Mouse (Mus musculus) limb, embryonic 14.5 days (tissue): ENCODE results near the gene Dnaja3. TPM values are rescaled to one million over a fixed set of nuclear protein-coding genes. Genes with fewer than 3 reads are reported as not detected.

ENCODE experiments used
- ATAC-seq: fragments of 200-750 bp; cut with Nextera tagmentation; 2 replicates; pipeline ENCODE4 v1.8.0; 2017; ENCODE audit warnings: low read depth, moderate number of reproducible peaks, moderate TSS enrichment; ENCODE audit not compliant: low FRiP score
- DNase-seq: peaks from one replicate; pipeline ENCODE4 v3.0.0-alpha.2; 2015; ENCODE audit warnings: low spot score
- H3K27ac ChIP-seq: fragments of 300-500 bp; sonication (generic); replicated peaks from 2 replicates; pipeline ENCODE4 v1.5.1; 2014; ENCODE audit warnings: low read depth, mild to moderate bottlenecking, low read length, moderate library complexity, mixed read lengths
- H3K27me3 ChIP-seq: fragments of 300-500 bp; sonication (generic); 2 replicates; pipeline ENCODE4 v1.6.1; 2014; ENCODE audit warnings: low read length, mixed read lengths; ENCODE audit not compliant: control insufficient read depth, insufficient read depth
- H3K36me3 ChIP-seq: fragments of 300-500 bp; sonication (generic); 2 replicates; pipeline ENCODE4 v1.6.1; 2014; ENCODE audit warnings: mild to moderate bottlenecking, low read length, moderate library complexity, mixed read lengths; ENCODE audit not compliant: control insufficient read depth, insufficient read depth
- H3K4me1 ChIP-seq: fragments of 300-500 bp; sonication (generic); 2 replicates; pipeline ENCODE4 v1.6.1; 2014; ENCODE audit warnings: antibody characterized with exemption, low read length, mixed read lengths; ENCODE audit not compliant: control insufficient read depth, insufficient read depth
- H3K4me2 ChIP-seq: fragments of 300-500 bp; sonication (generic); replicated peaks from 2 replicates; pipeline ENCODE4 v1.6.1; 2014; ENCODE audit warnings: low read depth, mild to moderate bottlenecking, low read length, moderate library complexity; ENCODE audit not compliant: severe bottlenecking
- H3K4me3 ChIP-seq: fragments of 300-500 bp; sonication (generic); replicated peaks from 2 replicates; pipeline ENCODE4 v1.5.1; 2014; ENCODE audit warnings: low read length
- H3K9ac ChIP-seq: fragments of 300-500 bp; sonication (generic); 2 replicates; pipeline ENCODE4 v1.6.1; 2014; ENCODE audit warnings: mild to moderate bottlenecking, low read depth, low read length, moderate library complexity; ENCODE audit not compliant: severe bottlenecking
- H3K9me3 ChIP-seq: fragments of 300-500 bp; sonication (generic); 2 replicates; pipeline ENCODE4 v1.6.1; 2016; ENCODE audit warnings: low read length; ENCODE audit not compliant: control insufficient read depth
- POLR2A ChIP-seq: fragments of 200-500 bp; IDR thresholded peaks from 2 replicates; pipeline ENCODE4 v1.8.0; 2012; ENCODE audit warnings: inconsistent platforms, mild to moderate bottlenecking, moderate library complexity, borderline replicate concordance; ENCODE audit not compliant: insufficient read depth, insufficient read length; ENCODE audit errors: extremely low read depth
- WGBS: fragments of 180-500 bp; shearing (Covaris S2); extraction: QIAGEN DNeasy Blood & Tissue Kit; methylation state at CpG from one replicate; pipeline ENCODE4 v1.1.7; 2014; 5-methylcytosine and 5-hydroxymethylcytosine counted together
- polyA plus RNA-seq, 2 experiments: library from polyadenylated mRNA; depleted of rRNA in 1 of 2; stranded (reverse) in 1 of 2; unstranded in 1 of 2; fragments of >200 nt; fragmentation: Nextera tagmentation in 1 of 2; extraction: Ambion mirVana in 1 of 2; gene quantifications; 2 replicates each; pipeline versions ENCODE4 v1.2.1 to v1.2.3; 2012 to 2014

Dnaja3 gene
- polyA plus RNA-seq, 2 experiments = 30.2 to 54.7 TPM

DNA sequence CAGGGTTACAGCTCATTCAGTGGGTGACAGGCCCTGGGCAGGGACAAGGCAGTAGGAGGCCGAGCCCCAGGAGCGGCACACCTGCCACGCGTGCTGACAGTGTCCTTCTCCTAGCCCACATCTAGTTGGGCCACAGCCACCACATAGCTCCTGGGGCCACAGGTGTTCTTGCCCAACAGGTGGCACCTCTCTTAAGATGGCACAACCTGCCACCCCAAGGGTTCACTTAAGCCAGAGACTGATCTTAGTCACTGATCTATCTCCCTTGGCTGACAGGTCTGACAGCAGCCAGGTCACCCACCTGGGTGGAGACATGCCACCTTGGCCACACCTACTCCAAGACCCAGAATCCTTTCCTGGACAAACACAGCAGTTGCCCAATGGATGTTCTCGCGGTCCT, 3.1 kb downstream of the Dnaja3 start:
- Histone ChIP-seq H3K9ac (peak overlapping the region; percentile 49), H3K4me1 (peaks cover 68% of the 10 kb centered on the region), H3K4me2 (peak overlapping the region; percentile 65), H3K27ac (peak overlapping the region; percentile 76), H3K9me3 (no peaks in the 10 kb centered on the region), H3K4me3 (peak overlapping the region; percentile 76), H3K36me3 (peaks cover 36% of the 10 kb centered on the region), H3K27me3 (no peaks in the 10 kb centered on the region)
- DNase-seq (no peak), ATAC-seq (no peak)
- 69% methylated on average over 6 of the region's 6 CpGs for WGBS
- no peak for TF ChIP-seq POLR2A

DNA sequence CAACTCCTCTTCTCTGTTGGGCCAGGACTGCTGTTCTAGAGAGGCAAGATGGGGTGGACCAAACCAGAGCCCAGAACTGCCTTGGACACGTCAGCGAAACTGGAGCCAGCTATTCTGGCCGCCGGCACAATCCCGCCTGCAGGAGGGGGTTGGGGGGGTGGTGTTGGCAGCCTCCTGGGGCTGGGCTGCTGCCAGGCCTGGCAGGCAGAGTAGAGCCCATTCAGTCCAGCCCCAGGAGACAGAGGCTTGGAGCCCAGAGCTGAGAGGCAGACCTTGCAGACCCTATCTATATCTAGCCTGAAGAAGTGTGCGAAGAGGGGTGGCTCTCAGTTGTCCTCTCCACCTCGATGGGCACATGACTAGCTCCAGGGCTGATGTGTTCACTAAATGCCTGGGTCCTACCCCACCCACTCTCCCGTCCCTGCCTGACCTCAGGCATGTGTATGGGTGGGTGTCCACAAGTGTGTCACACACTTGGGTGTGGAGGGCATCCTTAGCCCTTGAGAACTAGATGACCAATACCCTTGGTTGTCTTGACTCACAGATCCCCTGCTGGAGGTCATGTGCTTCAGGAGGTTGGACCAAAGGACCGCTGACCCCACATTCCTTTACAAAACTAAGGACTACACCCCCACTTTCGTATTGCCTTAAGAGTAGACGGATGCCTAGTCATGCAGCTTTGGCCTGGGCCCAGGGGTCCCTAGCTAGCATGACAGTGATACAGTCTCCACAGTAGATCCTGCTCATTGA, 4.1 kb downstream of the Dnaja3 start:
- no peaks in the 10 kb centered on the region for H3K9me3 ChIP-seq
- DNase-seq (peak; percentile 43), ATAC-seq (no peak)
- H3K4me2 ChIP-seq = peak overlapping the region; percentile 65
- H3K27ac ChIP-seq = peak overlapping the region; percentile 76
- WGBS = 54% methylated on average over 11 of the region's 11 CpGs
- H3K4me3 ChIP-seq = no peak overlapping the region
- H3K4me1 ChIP-seq = peaks cover 72% of the 10 kb centered on the region
- peaks cover 45% of the 10 kb centered on the region for H3K36me3 ChIP-seq
- H3K27me3 ChIP-seq = no peaks in the 10 kb centered on the region
- H3K9ac ChIP-seq = no peak overlapping the region; the same call in 1 of the 2 replicates
- TF ChIP-seq POLR2A = no peak

DNA sequence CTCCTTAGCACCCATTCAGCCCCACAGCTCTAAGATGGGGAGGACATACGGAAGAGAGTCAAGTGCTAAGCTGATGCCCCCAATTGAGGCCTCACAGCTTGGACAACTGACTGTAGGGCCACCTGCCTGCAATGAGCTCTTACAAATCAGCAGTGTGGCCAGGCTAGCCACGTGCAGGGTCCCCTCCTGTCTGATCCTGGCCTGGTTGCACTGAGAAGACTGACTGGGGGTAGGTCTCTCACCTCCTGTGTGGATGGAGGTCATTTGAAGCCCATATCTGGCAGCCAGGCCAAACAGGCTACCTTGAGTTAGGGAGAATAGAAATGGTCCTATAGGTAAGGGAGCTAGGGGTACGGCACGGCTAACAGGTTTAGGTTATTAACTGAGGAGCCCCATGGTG, 6.1 kb downstream of the Dnaja3 start:
- Histone ChIP-seq H3K4me3 (no peak overlapping the region), H3K4me2 (no peak overlapping the region), H3K9me3 (no peaks in the 10 kb centered on the region), H3K36me3 (peaks cover 66% of the 10 kb centered on the region), H3K27ac (0 out of 2 replicates have a peak overlapping the region, but pooled peaks have one; percentile 28), H3K9ac (no peak overlapping the region), H3K27me3 (no peaks in the 10 kb centered on the region), H3K4me1 (peaks cover 76% of the 10 kb centered on the region)
- WGBS = 78% methylated on average over 4 of the region's 4 CpGs
- no peak for TF ChIP-seq POLR2A
- DNase-seq (no peak), ATAC-seq (no peak)

DNA sequence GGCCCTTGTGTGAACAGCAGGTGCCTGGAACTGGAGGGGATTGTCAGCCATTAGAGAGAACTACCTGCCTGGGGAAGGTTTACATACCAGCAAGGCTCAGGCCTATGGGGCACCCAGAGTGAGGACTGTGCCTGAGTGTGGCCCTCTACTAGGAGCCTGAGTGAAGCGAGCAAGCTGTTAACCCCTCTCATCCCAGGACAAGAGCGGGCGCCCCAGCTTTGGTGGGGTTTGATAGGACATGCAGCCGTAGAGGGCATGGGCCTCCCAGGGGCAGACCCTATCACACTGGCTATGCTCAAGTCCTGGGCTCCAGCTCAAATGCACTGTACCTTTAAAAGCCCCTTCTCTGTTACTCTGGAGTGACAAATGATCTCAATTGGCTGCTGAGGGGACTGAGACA, 7.0 kb downstream of the Dnaja3 start:
- H3K4me3 ChIP-seq = no peak overlapping the region
- H3K4me1 ChIP-seq = peaks cover 76% of the 10 kb centered on the region
- H3K4me2 ChIP-seq = peak overlapping the region; percentile 16; the same call in 1 of the 2 replicates
- no peak for TF ChIP-seq POLR2A
- peaks cover 70% of the 10 kb centered on the region for H3K36me3 ChIP-seq
- no peak overlapping the region for H3K9ac ChIP-seq
- DNase-seq (no peak), ATAC-seq (no peak)
- peak overlapping the region; percentile 35 for H3K27ac ChIP-seq
- 70% methylated on average over 4 of the region's 4 CpGs for WGBS
- no peaks in the 10 kb centered on the region for H3K27me3 ChIP-seq
- H3K9me3 ChIP-seq = no peaks in the 10 kb centered on the region

DNA sequence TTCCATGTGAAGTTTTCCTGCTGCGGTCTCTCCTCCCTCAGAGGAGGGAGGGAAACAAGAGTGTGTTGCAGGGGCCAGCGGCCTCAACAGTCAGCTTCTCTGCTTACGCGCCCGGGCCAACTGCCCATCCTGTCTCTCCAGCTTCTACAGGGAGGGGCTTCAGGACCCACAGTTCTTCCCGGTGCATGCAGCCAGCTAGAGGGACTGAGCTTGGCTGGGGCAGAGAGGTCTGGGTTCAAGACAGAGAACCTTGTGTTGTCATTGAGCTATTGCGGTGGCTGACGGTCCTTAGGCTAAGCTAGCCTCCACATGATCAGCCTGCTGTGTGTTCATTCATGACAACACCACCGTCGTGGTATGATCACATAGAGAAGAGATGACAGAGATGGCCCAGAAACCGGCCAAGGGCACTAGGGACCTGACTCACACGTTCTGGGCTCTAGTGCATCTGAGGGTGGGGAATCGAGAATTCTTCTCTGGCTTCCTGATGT, 7.9 kb downstream of the Dnaja3 start:
- H3K4me2 ChIP-seq = no peak overlapping the region
- H3K27me3 ChIP-seq = no peaks in the 10 kb centered on the region
- peaks cover 77% of the 10 kb centered on the region for H3K36me3 ChIP-seq
- no peak overlapping the region for H3K4me3 ChIP-seq
- peaks cover 76% of the 10 kb centered on the region for H3K4me1 ChIP-seq
- H3K9me3 ChIP-seq = no peaks in the 10 kb centered on the region
- no peak overlapping the region for H3K9ac ChIP-seq
- peak overlapping the region; percentile 35; the same call in 1 of the 2 replicates for H3K27ac ChIP-seq
- peak; percentile 28; the same call in 1 of the 2 replicates for ATAC-seq
- WGBS = 67% methylated on average over 13 of the region's 13 CpGs
- TF ChIP-seq POLR2A = no peak
- peak; percentile 60 for DNase-seq
